Mouse (Mus musculus) heart, postnatal 0 days (tissue): Measurements from ENCODE around the gene Rap1gap2.

ENCODE experiments used
- CTCF ChIP-seq: IDR thresholded peaks from 2 replicates; pipeline ENCODE4 v1.5.1; 2016; ENCODE audit warnings: antibody characterized with exemption, control low read depth, low read depth
- EP300 ChIP-seq: IDR thresholded peaks from 2 replicates; pipeline ENCODE4 v1.6.1; 2016; ENCODE audit warnings: antibody characterized with exemption, low read depth

- TF ChIP-seq CTCF (no peak), EP300 (no peak)
Measured at GRCm38 (mm10) chr11:74534380-74534779, 76.3 kb downstream of the Rap1gap2 start.
